Mouse (Mus musculus): ENCODE measurements around the gene Flrt1. TPM values are rescaled to one million over a fixed set of nuclear protein-coding genes. Genes with fewer than 3 reads are reported as not detected.

Flrt1 gene
- polyA plus RNA-seq, 1 experiment = not detected

DNA sequence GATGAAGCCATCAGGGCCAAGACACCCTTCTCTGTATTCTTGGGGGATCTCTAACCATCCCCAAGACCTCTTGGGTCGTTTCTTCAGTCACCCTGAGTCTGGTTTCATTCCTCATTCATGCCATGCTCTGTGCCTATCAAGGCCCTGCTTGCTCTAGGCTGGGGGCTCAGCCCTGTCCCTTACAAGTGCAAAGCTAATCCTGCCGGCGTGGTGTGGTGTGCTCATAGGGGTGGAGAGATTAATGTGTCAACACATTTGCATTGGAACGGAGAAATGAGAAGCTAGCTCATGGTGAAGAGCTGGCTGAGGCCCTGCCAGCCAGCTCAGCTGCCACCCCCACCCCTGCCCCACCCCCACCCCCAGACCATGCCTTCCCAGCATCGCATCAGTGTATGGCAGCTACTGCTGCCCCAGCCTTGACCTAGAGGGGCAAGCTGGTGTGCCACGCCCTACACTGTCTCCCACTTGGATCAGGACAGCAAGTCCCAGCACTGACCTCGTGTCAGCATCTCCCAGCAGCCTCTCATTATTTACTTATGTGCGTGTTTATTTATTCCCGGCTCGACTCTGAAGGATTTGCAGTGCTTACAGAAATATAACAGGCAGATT is 17.3 kb upstream of the Flrt1 start:
- Histone ChIP-seq H3K4me3 (ENCODE audit: insufficient read depth, low read depth, low read length) (no peak overlapping the region), H3K4me1 (ENCODE audit: control insufficient read depth, insufficient read depth, low read length) (peaks cover 28% of the 10 kb centered on the region), H3K27ac (ENCODE audit: insufficient read depth, low read depth, low read length) (no peak overlapping the region)
- TF ChIP-seq CTCF (IDR thresholded peaks at IDR 0.05; ENCODE audit: insufficient read depth, low read depth, low read length) (no peak), POLR2A (IDR thresholded peaks at IDR 0.05; ENCODE audit: insufficient read depth, low read depth, low read length) (no peak)
- 36% methylated on average over 10 of the region's 10 CpGs for WGBS

DNA sequence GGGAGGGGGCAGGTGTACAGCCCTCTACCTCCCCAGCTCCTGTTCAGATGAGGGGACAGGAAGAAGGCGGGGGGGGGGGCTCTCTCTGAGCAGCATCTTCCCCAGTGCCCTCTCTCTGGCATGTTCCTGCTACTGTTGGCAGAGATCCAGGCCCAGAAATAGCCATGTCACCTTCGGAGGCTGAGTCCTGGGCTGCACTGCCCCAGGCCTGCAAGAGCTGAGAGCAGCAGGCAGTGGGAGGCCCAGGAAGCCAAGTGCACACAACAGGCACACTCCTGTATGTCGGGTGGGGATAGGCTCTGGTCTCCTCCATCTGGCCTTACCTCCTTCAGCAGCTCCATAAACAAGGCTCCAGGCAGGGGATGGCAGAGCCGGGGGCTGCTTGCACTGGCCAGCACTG is 16.7 kb upstream of the Flrt1 start:
- WGBS = 46% methylated on average over 4 of the region's 4 CpGs
- TF ChIP-seq CTCF (IDR thresholded peaks at IDR 0.05; ENCODE audit: insufficient read depth, low read depth, low read length) (no peak), POLR2A (IDR thresholded peaks at IDR 0.05; ENCODE audit: insufficient read depth, low read depth, low read length) (no peak)
- H3K4me3 ChIP-seq (ENCODE audit: insufficient read depth, low read depth, low read length) = no peak overlapping the region
- H3K27ac ChIP-seq (ENCODE audit: insufficient read depth, low read depth, low read length) = no peak overlapping the region
- H3K4me1 ChIP-seq (ENCODE audit: control insufficient read depth, insufficient read depth, low read length) = peaks cover 31% of the 10 kb centered on the region

DNA sequence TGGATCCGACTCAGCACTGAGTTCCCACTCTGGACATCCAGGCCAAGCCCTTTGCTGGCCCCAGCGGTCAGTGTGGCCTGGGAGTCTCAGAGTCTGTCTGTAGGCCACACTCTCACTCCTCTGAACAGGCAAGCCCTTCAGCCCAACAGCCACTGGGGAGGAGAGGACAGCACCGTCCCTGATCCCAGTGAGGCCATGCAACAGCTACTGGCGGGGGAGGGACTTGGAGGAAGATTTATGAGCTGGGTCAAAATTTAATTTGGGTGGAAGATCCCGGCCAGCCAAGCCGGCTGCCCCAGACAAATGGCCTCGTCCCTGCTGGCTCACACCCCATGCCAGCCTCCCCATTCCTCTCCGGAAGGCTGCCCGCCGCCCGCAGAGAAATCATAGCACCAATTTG is 15.7 kb upstream of the Flrt1 start:
- Histone ChIP-seq H3K4me3 (ENCODE audit: insufficient read depth, low read depth, low read length) (no peak overlapping the region), H3K27ac (ENCODE audit: insufficient read depth, low read depth, low read length) (no peak overlapping the region), H3K4me1 (ENCODE audit: control insufficient read depth, insufficient read depth, low read length) (peaks cover 40% of the 10 kb centered on the region)
- 61% methylated on average over 11 of the region's 11 CpGs for WGBS
- no peak for TF ChIP-seq POLR2A (IDR thresholded peaks at IDR 0.05; ENCODE audit: insufficient read depth, low read depth, low read length)
- no peak for TF ChIP-seq CTCF (IDR thresholded peaks at IDR 0.05; ENCODE audit: insufficient read depth, low read depth, low read length)

DNA sequence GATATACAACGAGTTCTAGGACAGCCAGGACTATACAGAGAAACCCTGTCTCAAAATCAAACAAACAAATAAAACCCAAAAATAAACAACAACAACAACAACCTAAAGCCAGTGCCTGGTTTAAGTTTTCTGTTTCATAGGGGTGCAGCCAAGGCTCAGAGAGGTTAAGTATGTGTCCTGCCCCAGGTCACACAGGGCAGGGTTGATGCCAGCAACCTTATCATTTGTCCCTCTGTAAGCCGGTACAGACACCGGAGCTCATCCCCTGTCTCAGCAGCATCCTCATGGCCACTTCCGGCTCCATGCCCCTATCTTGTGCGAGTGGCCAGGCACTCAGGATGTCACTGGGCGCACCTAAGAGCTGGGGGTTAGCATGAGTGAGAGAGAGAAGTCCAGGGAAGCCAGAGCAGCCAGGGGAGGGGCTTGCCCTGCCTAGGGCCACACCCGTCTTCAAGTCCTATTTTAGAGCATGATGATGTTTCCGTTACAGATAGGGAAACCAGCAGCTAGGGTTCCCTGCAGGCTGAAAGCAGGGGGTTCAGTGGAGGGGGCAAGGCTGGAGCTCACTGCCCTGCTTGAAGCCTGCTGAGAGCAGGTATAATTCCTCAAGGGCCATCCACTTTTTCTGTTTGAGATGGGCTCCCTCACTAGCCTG is 12.3 kb upstream of the Flrt1 start:
- Histone ChIP-seq H3K4me1 (ENCODE audit: control insufficient read depth, insufficient read depth, low read length) (peaks cover 63% of the 10 kb centered on the region), H3K27ac (ENCODE audit: insufficient read depth, low read depth, low read length) (no peak overlapping the region), H3K4me3 (ENCODE audit: insufficient read depth, low read depth, low read length) (no peak overlapping the region)
- TF ChIP-seq CTCF (IDR thresholded peaks at IDR 0.05; ENCODE audit: insufficient read depth, low read depth, low read length) = no peak
- no peak for TF ChIP-seq POLR2A (IDR thresholded peaks at IDR 0.05; ENCODE audit: insufficient read depth, low read depth, low read length)
- WGBS = 90% methylated on average over 8 of the region's 8 CpGs

DNA sequence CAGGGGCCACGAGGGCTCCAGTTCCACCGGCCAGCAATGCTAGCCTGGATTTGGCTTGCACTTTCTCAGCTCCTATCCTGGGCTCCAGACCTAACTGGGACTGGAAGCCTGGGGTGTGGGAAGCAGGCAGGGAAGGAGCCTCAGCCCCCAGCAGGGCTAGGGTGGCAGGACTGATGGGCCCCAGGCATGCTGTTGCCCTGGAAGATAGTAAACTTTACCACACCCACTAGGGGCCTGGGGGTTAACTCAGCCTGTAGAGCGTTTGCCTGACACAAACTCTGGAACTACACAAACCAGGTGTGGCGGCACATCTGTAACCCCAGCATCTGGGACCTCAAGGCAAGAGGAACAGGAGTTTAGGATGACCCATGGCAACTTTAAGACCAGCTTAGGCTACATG is 11.6 kb upstream of the Flrt1 start:
- no peak overlapping the region for H3K27ac ChIP-seq (ENCODE audit: insufficient read depth, low read depth, low read length)
- TF ChIP-seq CTCF (IDR thresholded peaks at IDR 0.05; ENCODE audit: insufficient read depth, low read depth, low read length) (no peak), POLR2A (IDR thresholded peaks at IDR 0.05; ENCODE audit: insufficient read depth, low read depth, low read length) (no peak)
- WGBS = 74% methylated on average over 4 of the region's 4 CpGs
- peaks cover 61% of the 10 kb centered on the region for H3K4me1 ChIP-seq (ENCODE audit: control insufficient read depth, insufficient read depth, low read length)
- no peak overlapping the region for H3K4me3 ChIP-seq (ENCODE audit: insufficient read depth, low read depth, low read length)

DNA sequence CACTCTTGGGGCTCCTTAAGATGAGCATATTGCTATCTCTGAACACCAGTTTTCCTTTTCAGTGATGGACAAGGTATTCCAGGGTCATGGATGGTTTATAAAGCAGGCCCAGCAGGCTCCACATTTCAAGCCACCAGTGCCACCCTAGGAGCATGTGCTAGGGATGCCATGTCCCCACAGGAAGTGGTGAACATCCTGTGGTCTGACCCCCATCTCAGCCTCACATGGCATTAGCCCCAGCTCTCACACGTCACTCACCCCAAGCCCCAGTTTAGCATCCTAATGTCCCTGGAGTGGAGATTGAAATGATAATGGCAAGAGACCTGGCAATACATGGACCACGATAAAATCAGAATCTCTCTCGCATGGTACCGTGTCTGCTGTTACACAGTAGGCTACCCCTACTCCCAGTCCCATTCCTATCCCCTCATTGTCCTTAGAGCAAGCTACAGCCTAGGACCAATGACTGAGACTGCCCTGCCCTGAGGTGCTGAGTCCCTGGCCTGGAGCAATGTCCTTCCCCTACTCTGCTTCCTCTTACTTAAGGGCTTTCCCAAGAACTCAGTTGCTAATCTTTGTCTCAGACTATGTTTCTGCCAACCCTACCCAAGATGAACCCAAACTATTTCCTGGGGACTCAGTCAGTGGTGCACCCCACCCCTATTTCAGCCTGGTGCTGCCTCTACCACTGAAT is 10.7 kb upstream of the Flrt1 start:
- Histone ChIP-seq H3K4me3 (ENCODE audit: insufficient read depth, low read depth, low read length) (no peak overlapping the region), H3K4me1 (ENCODE audit: control insufficient read depth, insufficient read depth, low read length) (peaks cover 59% of the 10 kb centered on the region), H3K27ac (ENCODE audit: insufficient read depth, low read depth, low read length) (no peak overlapping the region)
- 96% methylated on average over 4 of the region's 4 CpGs for WGBS
- no peak for TF ChIP-seq CTCF (IDR thresholded peaks at IDR 0.05; ENCODE audit: insufficient read depth, low read depth, low read length)
- TF ChIP-seq POLR2A (IDR thresholded peaks at IDR 0.05; ENCODE audit: insufficient read depth, low read depth, low read length) = no peak

DNA sequence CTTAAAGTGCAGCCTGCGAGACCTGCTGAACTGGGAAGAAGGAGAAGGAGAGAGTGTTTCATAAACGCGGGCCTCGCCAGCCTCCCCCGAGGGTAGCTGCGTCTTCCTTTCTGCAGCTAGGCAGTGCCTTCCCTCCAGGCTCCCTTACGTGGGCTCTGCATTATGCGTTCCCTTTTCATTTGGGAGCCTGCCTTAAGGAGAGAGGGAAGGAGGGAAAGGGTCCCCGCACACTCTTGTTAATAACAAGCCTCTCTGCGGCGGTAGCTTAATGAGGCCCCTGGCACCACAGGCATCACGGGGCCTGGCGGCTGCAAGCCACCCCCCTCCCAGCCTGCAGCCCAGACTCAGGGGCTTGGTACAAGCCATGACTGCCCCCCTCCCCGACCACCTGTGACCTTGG is 8.0 kb upstream of the Flrt1 start:
- H3K27ac ChIP-seq (ENCODE audit: insufficient read depth, low read depth, low read length) = peak overlapping the region; percentile 54; the same call in 1 of the 2 replicates
- 23% methylated on average over 14 of the region's 14 CpGs for WGBS
- H3K4me3 ChIP-seq (ENCODE audit: insufficient read depth, low read depth, low read length) = no peak overlapping the region
- peaks cover 68% of the 10 kb centered on the region for H3K4me1 ChIP-seq (ENCODE audit: control insufficient read depth, insufficient read depth, low read length)
- TF ChIP-seq CTCF (IDR thresholded peaks at IDR 0.05; ENCODE audit: insufficient read depth, low read depth, low read length) (no peak), POLR2A (IDR thresholded peaks at IDR 0.05; ENCODE audit: insufficient read depth, low read depth, low read length) (no peak)

DNA sequence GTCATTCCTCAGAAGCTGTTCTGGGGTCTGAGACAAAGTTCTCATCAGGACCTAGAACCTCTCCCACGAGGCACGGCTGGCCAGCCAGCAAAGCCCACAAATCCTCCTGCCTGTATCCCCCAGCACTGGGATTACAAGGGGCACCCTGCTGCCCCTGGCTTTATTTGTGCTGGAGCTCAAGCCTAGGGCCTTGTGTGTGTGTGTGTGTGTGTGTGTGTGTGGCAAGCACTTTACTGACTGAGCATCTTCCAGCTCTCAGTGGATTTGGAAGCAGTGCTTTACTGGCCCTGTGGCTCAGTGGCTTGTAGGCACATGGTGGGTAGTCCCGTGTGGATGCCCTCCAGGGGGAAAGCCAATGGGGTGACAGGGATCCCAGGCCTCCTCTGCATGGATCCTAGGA is 7.1 kb upstream of the Flrt1 start:
- Histone ChIP-seq H3K4me1 (ENCODE audit: control insufficient read depth, insufficient read depth, low read length) (peaks cover 68% of the 10 kb centered on the region), H3K27ac (ENCODE audit: insufficient read depth, low read depth, low read length) (no peak overlapping the region), H3K4me3 (ENCODE audit: insufficient read depth, low read depth, low read length) (no peak overlapping the region)
- no peak for TF ChIP-seq CTCF (IDR thresholded peaks at IDR 0.05; ENCODE audit: insufficient read depth, low read depth, low read length)
- no peak for TF ChIP-seq POLR2A (IDR thresholded peaks at IDR 0.05; ENCODE audit: insufficient read depth, low read depth, low read length)
- WGBS = 69% methylated on average over 3 of the region's 3 CpGs

DNA sequence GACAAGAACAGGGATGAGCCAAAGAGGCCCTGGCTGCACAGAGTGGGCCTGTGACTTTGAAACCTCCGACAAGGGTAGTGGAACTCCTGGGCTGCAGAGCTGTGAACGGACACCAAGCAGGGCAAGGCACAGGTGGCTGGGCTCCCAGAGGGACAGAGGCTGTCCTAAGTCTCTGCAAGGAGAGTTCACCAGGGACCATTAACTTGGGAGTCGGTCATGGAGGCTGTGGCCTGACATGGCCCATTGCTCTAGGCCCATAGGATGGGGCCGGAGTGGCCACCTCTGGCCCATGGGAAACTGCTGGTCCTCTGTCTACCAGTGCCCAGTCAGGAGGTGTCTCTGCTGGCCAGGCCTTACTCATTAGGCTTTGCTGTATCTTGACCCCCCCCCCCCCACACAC is 6.2 kb upstream of the Flrt1 start:
- Histone ChIP-seq H3K4me3 (ENCODE audit: insufficient read depth, low read depth, low read length) (no peak overlapping the region), H3K27ac (ENCODE audit: insufficient read depth, low read depth, low read length) (no peak overlapping the region), H3K4me1 (ENCODE audit: control insufficient read depth, insufficient read depth, low read length) (peaks cover 66% of the 10 kb centered on the region)
- 93% methylated on average over 4 of the region's 4 CpGs for WGBS
- no peak for TF ChIP-seq POLR2A (IDR thresholded peaks at IDR 0.05; ENCODE audit: insufficient read depth, low read depth, low read length)
- no peak for TF ChIP-seq CTCF (IDR thresholded peaks at IDR 0.05; ENCODE audit: insufficient read depth, low read depth, low read length)

Measured in olfactory bulb, adult 2 months (tissue).